Mouse (Mus musculus) cerebellum, adult 2 months (tissue): Measurements from ENCODE around the gene Abcc12.

Experiments used
- CTCF ChIP-seq: fragments of 200-500 bp; IDR thresholded peaks from 2 replicates; pipeline ENCODE4 v1.5.1; 2011; ENCODE audit warnings: low read depth, mild to moderate bottlenecking, control low read depth, low read length, moderate library complexity, borderline replicate concordance; ENCODE audit not compliant: insufficient read depth
- POLR2A ChIP-seq: fragments of 200-500 bp; IDR thresholded peaks from 2 replicates; pipeline ENCODE4 v1.6.1; 2011; ENCODE audit warnings: low read length, control low read depth, borderline replicate concordance; ENCODE audit not compliant: insufficient read depth

DNA sequence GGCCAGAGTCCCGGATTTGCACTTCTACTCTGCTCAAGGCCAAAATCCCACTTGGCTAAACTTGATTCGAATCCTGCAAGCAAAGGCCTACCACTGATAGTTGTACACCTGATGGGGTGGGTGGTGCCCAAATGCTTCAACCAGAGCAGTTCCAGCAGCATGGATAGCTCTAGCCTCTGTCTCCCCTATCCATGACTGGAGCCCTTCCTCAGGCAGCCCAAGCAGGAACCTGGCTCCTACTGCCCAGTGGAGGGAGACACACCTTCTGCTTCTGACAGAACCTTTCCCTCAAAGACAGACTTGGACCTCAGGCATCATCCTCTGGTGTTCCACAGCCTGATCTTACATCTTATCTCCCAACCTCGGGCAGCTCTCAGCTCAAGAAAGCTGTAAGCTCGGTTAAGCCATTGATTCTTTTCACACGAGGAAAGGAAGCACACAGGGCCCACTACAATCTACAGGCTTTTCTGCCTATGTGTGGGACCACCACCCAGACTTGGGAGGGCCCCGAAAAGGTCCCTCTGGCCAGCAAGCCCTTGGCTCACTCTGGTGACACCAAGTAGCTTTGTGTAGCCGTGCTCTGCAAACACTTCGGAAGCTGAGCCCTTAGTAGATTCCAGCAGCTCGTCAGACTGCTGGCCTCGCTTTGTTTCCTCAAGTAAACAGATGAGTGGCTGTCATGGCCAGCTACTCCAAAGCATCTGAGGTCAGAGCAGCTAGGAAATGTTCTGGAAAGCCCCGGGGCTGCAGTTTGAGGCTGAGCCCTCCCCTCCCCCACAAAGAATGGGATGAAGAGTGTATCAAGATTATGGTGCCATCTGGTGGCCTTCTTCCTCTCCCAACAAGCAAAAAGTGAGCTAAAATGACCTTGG is 44.5 kb downstream of the Abcc12 start:
- TF ChIP-seq POLR2A (no peak), CTCF (peak; percentile 68)
